Mouse (Mus musculus): ENCODE measurements around the gene Olfr1373.
A peak's percentile ranks its signal among the peaks of the same experiment; 100 is the strongest.
"Not testable (repeated sequence)": the region's sequence is repeated elsewhere in the genome, so short reads cannot be mapped to it uniquely, and the experiment has no call there.

DNA sequence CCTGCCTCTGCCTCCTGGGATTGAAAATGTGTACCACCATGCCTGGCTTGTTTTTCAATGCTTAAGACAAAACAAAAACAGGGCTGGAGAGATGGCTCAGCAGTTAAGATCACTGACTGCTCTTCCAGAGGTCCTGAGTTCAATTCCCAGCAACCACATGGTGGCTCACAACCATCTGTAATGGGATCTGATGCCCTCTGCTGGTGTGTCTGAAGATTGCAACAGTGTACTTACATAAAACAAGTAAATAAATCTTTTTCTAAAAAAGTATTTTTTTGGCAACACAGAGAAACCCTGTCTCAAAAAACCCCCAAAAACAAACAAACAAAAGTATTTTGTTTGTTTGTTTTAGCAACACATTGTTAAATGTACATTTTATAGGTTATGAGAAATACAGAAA is 24.9 kb downstream of the Olfr1373 start:
- TF ChIP-seq CTCF (conservative IDR thresholded peaks at IDR 0.05; ENCODE audit: insufficient read depth, insufficient read length, low read depth, low read length), result 0 out of 2 replicates have a peak, but pooled peaks have one; percentile 9
- TF ChIP-seq POLR2A (IDR thresholded peaks at IDR 0.05; ENCODE audit: low read depth, low read length), result not testable (repeated sequence)
